11 mouse cellular contexts compared by ENCODE assay signal in the genomic region with DNA sequence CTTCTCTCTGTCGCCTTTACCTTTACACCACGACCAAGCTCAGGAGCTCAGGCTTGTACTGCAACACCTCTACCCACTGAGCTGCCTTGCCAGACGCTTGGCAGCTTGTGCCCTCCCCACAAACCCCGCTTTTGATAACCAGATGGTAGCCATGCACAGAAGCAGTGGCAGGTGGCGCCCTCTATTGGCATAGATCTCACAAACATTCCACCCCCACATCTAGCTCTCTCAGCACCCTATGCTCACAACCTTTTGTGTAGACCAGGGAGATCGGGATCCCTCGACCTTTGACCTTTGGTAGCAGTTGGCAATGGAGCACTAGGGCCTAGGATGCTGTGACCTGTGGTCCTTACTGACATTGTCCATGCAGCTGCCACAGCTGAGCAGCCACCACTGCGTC.
DNase-seq lines count a peak whose midpoint lies in the region; ATAC-seq and TF ChIP-seq lines count a peak whose summit lies in the region.
"Had no signal": no experiment of that assay in that cellular context is flagged by ENCODE, and none has a peak within 500 bp of the region (broad histone marks: within the 10 kb centered on the region; RNA-seq: fewer than 3 reads in every experiment).

No protein-coding gene starts in this region.

- H3K4me3 ChIP-seq in kidney, embryonic 15.5 days (replicated peaks) = no peak overlapping the region
- no peak overlapping the region for H3K4me3 ChIP-seq in layer of hippocampus, adult 2 months
- H3K4me3 ChIP-seq: embryonic facial prominence, embryonic 15.5 days; liver, embryonic 13.5 days; stomach, embryonic 15.5 days had no signal

- no peak for ATAC-seq in kidney, embryonic 15.5 days (replicated peaks; ENCODE audit: low FRiP score)

- peak; percentile 76 for TF ChIP-seq CTCF in layer of hippocampus, adult 2 months (conservative IDR thresholded peaks at IDR 0.05)

- H3K9ac ChIP-seq in kidney, embryonic 15.5 days = no peak overlapping the region
- H3K9ac ChIP-seq: embryonic facial prominence, embryonic 15.5 days; liver, embryonic 13.5 days; stomach, embryonic 15.5 days had no signal

- no peak overlapping the region for H3K4me2 ChIP-seq in kidney, embryonic 15.5 days
- H3K4me2 ChIP-seq: embryonic facial prominence, embryonic 15.5 days; liver, embryonic 13.5 days; stomach, embryonic 15.5 days had no signal

- H3K27me3 ChIP-seq in kidney, embryonic 15.5 days = no peaks in the 10 kb centered on the region
- H3K27me3 ChIP-seq: embryonic facial prominence, embryonic 15.5 days; liver, embryonic 13.5 days; stomach, embryonic 15.5 days had no signal

- H3K9me3 ChIP-seq in kidney, embryonic 15.5 days (replicated peaks) = no peaks in the 10 kb centered on the region
- H3K9me3 ChIP-seq: embryonic facial prominence, embryonic 15.5 days; liver, embryonic 13.5 days; stomach, embryonic 15.5 days had no signal

- H3K4me1 ChIP-seq in kidney, embryonic 15.5 days = peaks cover 9% of the 10 kb centered on the region
- H3K4me1 ChIP-seq: embryonic facial prominence, embryonic 15.5 days; liver, embryonic 13.5 days; stomach, embryonic 15.5 days had no signal

- peak; percentile 16 to 66 for DNase-seq in adrenal gland, adult (ENCODE audit: inconsistent age in 2 of 2, low spot score in 1 of 2)
- DNase-seq in adrenal gland, adult 8-10 months = no peak
- peak; percentile 24 for DNase-seq in kidney, adult 9 months
- peak; percentile 23 for DNase-seq in adrenal gland, adult 2 months
- DNase-seq in layer of hippocampus, adult 2 months (ENCODE audit: low spot score in 2 of 2) = peak; percentile 27 to 67
- peak; percentile 51 for DNase-seq in retina, postnatal 1 day
- no peak for DNase-seq in MN1 (ENCODE audit: low spot score)
- DNase-seq: liver, embryonic 13.5 days had no signal

- H3K36me3 ChIP-seq in kidney, embryonic 15.5 days = no peaks in the 10 kb centered on the region
- H3K36me3 ChIP-seq: embryonic facial prominence, embryonic 15.5 days; liver, embryonic 13.5 days; stomach, embryonic 15.5 days had no signal

- H3K27ac ChIP-seq in kidney, embryonic 15.5 days = no peak overlapping the region
- peak overlapping the region; percentile 64 for H3K27ac ChIP-seq in layer of hippocampus, adult 2 months
- H3K27ac ChIP-seq: embryonic facial prominence, embryonic 15.5 days; liver, embryonic 13.5 days; stomach, embryonic 15.5 days had no signal

- 77% methylated on average over 8 of the region's 8 CpGs for WGBS in kidney, embryonic 15.5 days

Comparison
In these comparisons a context has a peak if more than half of its experiments do, and no peak if none do; other contexts are left out.
1. DNase-seq: peak in adrenal gland, adult (2 of 2), kidney, adult 9 months (single experiment), adrenal gland, adult 2 months (single experiment), layer of hippocampus, adult 2 months (2 of 2) and retina, postnatal 1 day (single experiment); none in adrenal gland, adult 8-10 months (single experiment) and MN1 (single experiment).